Mouse (Mus musculus) G1E (cell line): ENCODE data around the gene B3galt1. TPM values are rescaled to one million over a fixed set of nuclear protein-coding genes. Genes with fewer than 3 reads are reported as not detected.

Experiments
- ATAC-seq: 2 replicates; pipeline ENCODE4 v1.8.0; 2016; ENCODE audit warnings: mild to moderate bottlenecking; ENCODE audit not compliant: insufficient number of reproducible peaks, poor library complexity, low FRiP score, severe bottlenecking; ENCODE audit errors: extremely low read depth
- DNase-seq: peaks from one replicate; pipeline ENCODE4 v3.0.0; 2012; ENCODE audit warnings: low spot score
- H3K27me3 ChIP-seq: 2 replicates; pipeline ENCODE4 v1.6.1; 2012; ENCODE audit warnings: mild to moderate bottlenecking, low read length, inconsistent platforms; ENCODE audit not compliant: insufficient read depth
- H3K36me3 ChIP-seq: replicated peaks from 2 replicates; pipeline ENCODE3; 2012; ENCODE audit warnings: mild to moderate bottlenecking, inconsistent platforms
- H3K4me1 ChIP-seq: 2 replicates; pipeline ENCODE4 v1.6.1; 2012; ENCODE audit warnings: low read depth, low read length, inconsistent platforms, mixed read lengths; ENCODE audit not compliant: insufficient read depth
- H3K4me3 ChIP-seq: 2 replicates; pipeline ENCODE4 v1.5.1; 2012; ENCODE audit warnings: low read depth, mild to moderate bottlenecking, inconsistent platforms, low read length, moderate library complexity, mixed read lengths
- H3K9me3 ChIP-seq: replicated peaks from 2 replicates; pipeline ENCODE4 v1.6.1; 2012; ENCODE audit warnings: inconsistent platforms
- CTCF ChIP-seq: IDR thresholded peaks from 2 replicates; pipeline ENCODE4 v1.5.1; 2012; ENCODE audit warnings: low read depth, low read length, inconsistent platforms, mixed read lengths
- GATA1 ChIP-seq: IDR thresholded peaks from 2 replicates; pipeline ENCODE4 v1.6.1; 2012; ENCODE audit warnings: borderline replicate concordance, low read length, inconsistent platforms, mixed read lengths
- GATA2 ChIP-seq: IDR thresholded peaks from 2 replicates; pipeline ENCODE4 v1.6.1; 2012; ENCODE audit warnings: low read depth, low read length, inconsistent platforms, borderline replicate concordance
- POLR2AphosphoS5 ChIP-seq: IDR thresholded peaks from 2 replicates; pipeline ENCODE4 v1.6.1; 2012; ENCODE audit warnings: low read depth, low read length, inconsistent platforms; ENCODE audit not compliant: insufficient replicate concordance
- TAL1 ChIP-seq: conservative IDR thresholded peaks from 2 replicates; pipeline ENCODE4 v1.6.1; 2012; ENCODE audit warnings: low read depth, low read length, inconsistent platforms, mixed read lengths
- polyA plus RNA-seq: library from polyadenylated mRNA; stranded (reverse); fragments of >175 nt; gene quantifications from 2 replicates; pipeline ENCODE4 v1.2.3, GENCODE M21; 2012
- total RNA-seq, 2 experiments: library from RNA; stranded (forward) in 1 of 2; stranded (reverse) in 1 of 2; fragments of 200-1000 nt in 1 of 2; fragments of >200 nt in 1 of 2; fragmentation: Nextera tagmentation in 1 of 2; gene quantifications; 2 replicates each; pipeline ENCODE4 v1.2.3; 2014 to 2017

The B3galt1 gene
- total RNA-seq (2014; fragmentation: Nextera tagmentation), result not detected in 2 replicates
- 0.06 and 0.16 TPM in 2 replicates for total RNA-seq (2017)
- not detected in 2 replicates for polyA plus RNA-seq

DNA sequence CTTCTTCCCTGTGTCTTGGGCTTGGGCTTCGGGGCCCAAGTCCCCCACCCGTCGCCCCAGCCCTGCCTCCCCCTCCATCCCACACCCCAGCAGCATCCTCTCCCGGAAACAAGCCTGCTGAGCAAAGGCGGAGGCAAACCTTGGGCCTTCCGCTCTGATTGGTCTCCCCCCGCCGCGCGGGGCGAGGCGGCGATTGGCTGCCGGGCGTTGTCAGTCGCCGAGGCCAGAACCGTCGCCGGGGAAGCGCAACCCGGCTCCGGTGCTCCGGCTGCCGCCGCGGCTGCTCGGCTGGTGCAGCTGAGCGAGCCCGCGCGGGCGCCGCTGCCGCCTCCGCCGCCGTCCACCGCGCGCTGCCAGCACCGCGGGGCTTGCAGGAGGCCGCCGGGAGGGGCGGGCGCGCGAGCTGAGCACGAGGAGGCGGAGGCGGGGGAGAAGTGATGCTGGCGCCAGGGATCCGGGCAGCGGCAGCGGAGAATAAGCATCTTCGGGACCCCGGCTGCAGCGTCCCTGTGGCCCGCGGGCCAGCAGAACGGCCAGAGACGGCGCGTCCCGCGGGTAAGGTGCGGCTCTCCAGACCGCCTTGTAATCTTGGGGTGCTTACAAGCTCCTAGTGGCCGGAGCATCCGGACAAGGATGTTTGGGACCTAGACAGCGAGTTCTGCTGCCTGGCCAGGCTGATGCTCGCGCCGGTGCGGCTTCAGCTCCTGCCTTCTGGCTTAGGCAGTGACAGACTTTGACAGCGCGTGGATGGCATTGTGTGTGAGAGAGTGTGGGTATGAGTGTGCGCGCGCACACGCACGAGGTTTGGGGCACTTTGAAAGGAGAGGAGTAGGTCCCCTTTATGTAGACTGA lies at the start of gene B3galt1:
Gene B3galt1 (plus strand): TSS at position 392 of the 852 bp plus-strand sequence.
- Histone ChIP-seq H3K4me1 (no peaks in the 10 kb centered on the region), H3K36me3 (no peaks in the 10 kb centered on the region), H3K4me3 (no peak within 1 kb of the TSS; the same call in 1 of the 2 replicates), H3K9me3 (peaks cover 20% of the 10 kb centered on the region), H3K27me3 (no peaks in the 10 kb centered on the region)
- ATAC-seq, result no peak
- DNase-seq, result no peak
- TF ChIP-seq CTCF (no peak), GATA2 (no peak), POLR2AphosphoS5 (no peak), TAL1 (no peak), GATA1 (no peak)

DNA sequence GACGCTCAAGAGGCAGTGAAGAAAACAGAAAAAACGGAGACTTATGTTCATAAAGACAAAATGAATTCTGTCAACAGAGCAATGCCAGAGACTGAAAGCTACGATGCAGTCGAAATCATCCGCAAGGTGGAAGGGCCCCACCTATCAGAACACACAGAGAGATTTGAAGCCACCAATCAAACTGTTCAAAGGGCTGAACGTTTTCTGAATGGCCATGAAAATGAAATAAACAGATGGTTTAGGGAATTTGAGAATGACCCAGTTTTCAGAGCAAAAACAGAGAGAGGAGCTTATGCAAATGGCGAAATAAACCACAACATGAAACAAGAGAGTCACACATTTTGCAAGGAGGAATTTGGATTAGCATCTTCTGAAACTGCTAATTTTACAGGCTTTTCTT lies 49.3 kb upstream of the B3galt1 start:
- DNase-seq, result no peak
- H3K4me1 ChIP-seq, result no peaks in the 10 kb centered on the region
- H3K4me3 ChIP-seq, result no peak overlapping the region
- no peaks in the 10 kb centered on the region for H3K27me3 ChIP-seq
- no peak for ATAC-seq
- no peaks in the 10 kb centered on the region for H3K36me3 ChIP-seq
- TF ChIP-seq CTCF, result no peak
- TF ChIP-seq TAL1, result no peak
- no peak for TF ChIP-seq GATA2
- TF ChIP-seq GATA1, result no peak
- TF ChIP-seq POLR2AphosphoS5, result no peak
- H3K9me3 ChIP-seq, result peaks cover 19% of the 10 kb centered on the region

DNA sequence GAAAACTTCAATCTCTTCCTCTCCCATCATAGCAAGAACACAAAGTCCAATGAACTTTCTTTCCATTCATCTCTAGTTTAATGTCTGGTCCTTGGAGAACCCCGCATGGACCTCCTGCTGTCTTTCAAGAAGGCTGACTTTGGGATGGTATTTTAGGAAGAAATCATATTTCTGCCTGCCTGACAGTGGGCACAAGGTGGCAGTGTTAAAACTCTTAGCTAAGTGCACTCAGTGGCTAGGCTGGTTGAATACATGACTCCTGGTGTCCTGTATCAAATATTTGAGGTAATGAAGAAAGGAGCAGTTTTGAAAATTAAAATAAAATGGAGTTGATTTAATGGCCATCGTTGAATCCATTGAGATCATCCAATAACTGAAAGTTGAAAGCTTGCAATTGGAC lies 30.3 kb upstream of the B3galt1 start:
- Histone ChIP-seq H3K27me3 (no peaks in the 10 kb centered on the region), H3K4me1 (no peaks in the 10 kb centered on the region), H3K36me3 (no peaks in the 10 kb centered on the region), H3K4me3 (no peak overlapping the region), H3K9me3 (peaks cover 16% of the 10 kb centered on the region)
- ATAC-seq (no peak), DNase-seq (no peak)
- TF ChIP-seq GATA2 (no peak), GATA1 (no peak), POLR2AphosphoS5 (no peak), CTCF (no peak), TAL1 (no peak)

DNA sequence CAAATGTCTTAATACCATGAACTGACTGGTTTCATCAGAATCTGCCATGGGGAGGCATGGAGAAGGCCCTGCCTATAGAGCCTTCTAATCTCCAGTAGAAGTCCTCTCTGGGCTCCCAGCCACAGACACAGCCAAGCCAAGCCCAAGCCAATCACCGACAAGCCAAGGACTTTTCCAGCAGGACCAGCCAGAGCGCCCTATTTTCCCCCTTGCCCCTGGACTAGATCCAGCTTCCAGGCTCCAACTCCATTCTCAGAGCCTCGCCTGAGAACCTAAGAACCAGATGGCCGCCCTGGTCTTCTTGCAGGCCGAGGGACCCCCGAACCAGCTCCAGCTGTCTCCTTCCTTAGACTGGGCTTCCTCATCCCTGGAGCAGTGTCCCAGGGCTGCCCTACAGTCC lies 26.2 kb upstream of the B3galt1 start:
- DNase-seq (no peak), ATAC-seq (no peak)
- H3K4me1 ChIP-seq, result no peaks in the 10 kb centered on the region
- H3K9me3 ChIP-seq, result peaks cover 13% of the 10 kb centered on the region
- no peaks in the 10 kb centered on the region for H3K27me3 ChIP-seq
- no peaks in the 10 kb centered on the region for H3K36me3 ChIP-seq
- no peak overlapping the region for H3K4me3 ChIP-seq
- TF ChIP-seq CTCF (no peak), GATA2 (no peak), GATA1 (no peak), POLR2AphosphoS5 (no peak), TAL1 (no peak)

DNA sequence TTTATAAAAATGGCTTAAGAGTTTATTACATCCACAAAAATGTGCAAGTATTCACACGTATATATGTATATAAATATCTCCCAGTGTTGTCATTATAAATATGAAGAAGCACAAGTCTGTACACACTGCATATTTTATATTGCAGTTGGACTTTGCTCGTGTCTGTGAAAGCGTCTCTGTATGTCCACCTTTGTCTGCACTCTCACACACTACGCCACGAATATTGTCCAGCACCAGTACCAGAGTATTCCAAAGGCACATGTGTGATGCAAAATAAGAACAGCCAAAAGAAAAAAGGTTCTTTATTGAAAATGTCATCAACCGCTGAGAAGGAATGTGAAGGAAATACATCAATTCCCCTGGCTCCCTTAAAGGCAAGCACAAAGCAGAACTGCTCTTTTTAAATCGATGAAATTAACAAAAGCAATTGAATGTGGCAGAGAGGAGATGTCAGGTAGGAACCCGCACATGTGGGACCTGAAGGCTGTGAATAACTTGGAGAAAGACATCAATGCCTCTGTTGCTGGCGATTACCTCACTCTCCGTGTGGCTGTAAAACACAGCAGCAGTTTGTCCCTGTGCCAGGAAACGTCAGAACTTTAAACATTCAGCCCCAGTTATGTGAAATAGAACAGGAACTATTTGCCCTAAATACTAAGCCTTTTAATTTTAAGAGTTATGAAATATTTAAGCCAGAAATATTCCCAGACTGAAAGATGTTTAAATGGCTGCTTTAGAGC lies 23.5 kb upstream of the B3galt1 start:
- ATAC-seq (no peak), DNase-seq (no peak)
- H3K4me3 ChIP-seq, result no peak overlapping the region
- H3K9me3 ChIP-seq, result peaks cover 19% of the 10 kb centered on the region
- no peaks in the 10 kb centered on the region for H3K36me3 ChIP-seq
- TF ChIP-seq POLR2AphosphoS5, result no peak
- TF ChIP-seq TAL1, result no peak
- no peak for TF ChIP-seq CTCF
- H3K27me3 ChIP-seq, result no peaks in the 10 kb centered on the region
- no peaks in the 10 kb centered on the region for H3K4me1 ChIP-seq

DNA sequence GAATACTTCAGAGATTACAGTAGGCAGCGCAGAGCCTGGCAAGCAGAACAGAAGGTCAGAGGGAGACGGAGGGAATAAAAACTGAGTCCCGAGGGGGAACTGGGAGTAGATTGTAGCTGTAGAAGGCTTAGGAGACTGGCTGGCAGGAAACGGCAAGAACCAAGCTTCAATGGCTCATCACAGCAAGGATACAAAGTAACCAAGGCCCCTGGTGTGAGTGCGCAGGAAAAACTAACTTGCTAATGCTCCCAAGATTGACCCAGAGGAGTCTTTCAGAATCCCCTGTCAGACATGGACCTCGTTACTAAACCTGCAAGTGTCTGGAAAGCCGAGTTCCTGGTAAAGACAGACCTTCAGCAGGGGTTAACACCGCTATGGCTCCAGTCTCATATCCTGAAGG lies 21.2 kb upstream of the B3galt1 start:
- Histone ChIP-seq H3K4me3 (no peak overlapping the region), H3K36me3 (no peaks in the 10 kb centered on the region), H3K9me3 (peaks cover 12% of the 10 kb centered on the region), H3K27me3 (no peaks in the 10 kb centered on the region), H3K4me1 (no peaks in the 10 kb centered on the region)
- TF ChIP-seq POLR2AphosphoS5, result no peak
- TF ChIP-seq GATA2, result no peak
- no peak for TF ChIP-seq TAL1
- no peak for TF ChIP-seq CTCF
- TF ChIP-seq GATA1, result no peak
- DNase-seq (no peak), ATAC-seq (no peak)
